Comparison of ENCODE assay signal across 25 mouse cellular contexts in genomic region chr3:35321991-35322390, GRCm38 (mm10).
"Had no signal": no experiment of that assay in that cellular context is flagged by ENCODE, and none has a peak within 500 bp of the region (broad histone marks: within the 10 kb centered on the region; RNA-seq: fewer than 3 reads in every experiment).

No protein-coding gene starts in this region.

- H3K27me3 ChIP-seq: heart, embryonic 12.5 days; hindbrain, embryonic 12.5 days; limb, embryonic 12.5 days; liver, embryonic 13.5 days; liver, embryonic 15.5 days had no signal

- H3K9me3 ChIP-seq: heart, embryonic 10.5 days; heart, embryonic 12.5 days; hindbrain, embryonic 12.5 days; limb, embryonic 10.5 days; limb, embryonic 12.5 days; liver, embryonic 13.5 days; liver, embryonic 15.5 days had no signal

- H3K4me3 ChIP-seq: gastrocnemius, adult 2 months; heart, embryonic 10.5 days; heart, embryonic 12.5 days; hindbrain, embryonic 12.5 days; layer of hippocampus, adult 2 months; left cerebral cortex, adult 2 months; limb, embryonic 10.5 days; limb, embryonic 12.5 days; liver, embryonic 13.5 days; liver, embryonic 15.5 days had no signal

- H3K27ac ChIP-seq: gastrocnemius, adult 2 months; heart, embryonic 10.5 days; hindbrain, embryonic 12.5 days; hindbrain, embryonic 14.5 days; left cerebral cortex, adult 2 months; limb, embryonic 12.5 days; liver, embryonic 13.5 days; liver, embryonic 15.5 days had no signal

- ATAC-seq: hindbrain, postnatal 0 days; intestine, embryonic 16.5 days; liver, postnatal 0 days had no signal

- H3K36me3 ChIP-seq: heart, embryonic 10.5 days; heart, embryonic 12.5 days; hindbrain, embryonic 12.5 days; limb, embryonic 10.5 days; limb, embryonic 12.5 days; liver, embryonic 13.5 days; liver, embryonic 15.5 days had no signal

- H3K4me1 ChIP-seq: liver, embryonic 13.5 days; liver, embryonic 15.5 days had no signal

- H3K4me2 ChIP-seq: heart, embryonic 12.5 days; hindbrain, embryonic 12.5 days; hindbrain, embryonic 14.5 days; limb, embryonic 12.5 days; liver, embryonic 11.5 days; liver, embryonic 13.5 days; liver, embryonic 15.5 days had no signal

- H3K9ac ChIP-seq: heart, embryonic 12.5 days; hindbrain, embryonic 12.5 days; hindbrain, embryonic 14.5 days; limb, embryonic 12.5 days; liver, embryonic 13.5 days; liver, embryonic 15.5 days; liver, postnatal 0 days had no signal

- DNase-seq: gastrocnemius, adult 2 months; gastrocnemius, postnatal 10 days; gastrocnemius, postnatal 25 days; heart, adult 18-20 months; heart, postnatal 10 days; kidney, adult 11 months; kidney, adult 2 months; kidney, postnatal 10 days; kidney, postnatal 25 days; kidney, postnatal 4 days; liver; liver, embryonic 13.5 days; liver, postnatal 0 days had no signal
